Mouse (Mus musculus) stomach, embryonic 15.5 days (tissue): ENCODE measurements around the gene Kif16b. TPM values are rescaled to one million over a fixed set of nuclear protein-coding genes. Genes with fewer than 3 reads are reported as not detected.

ENCODE experiments used
- ATAC-seq: fragments of 200-750 bp; cut with Nextera tagmentation; 2 replicates; pipeline ENCODE4 v1.8.0; 2017; ENCODE audit warnings: low read depth, moderate number of reproducible peaks, moderate TSS enrichment; ENCODE audit not compliant: insufficient read depth, low FRiP score
- H3K27ac ChIP-seq: fragments of 300-500 bp; sonication (generic); 2 replicates; pipeline ENCODE4 v1.5.1; 2015; ENCODE audit warnings: mild to moderate bottlenecking, inconsistent platforms
- H3K27me3 ChIP-seq: fragments of 300-500 bp; sonication (generic); replicated peaks from 2 replicates; pipeline ENCODE4 v1.6.1; 2015; ENCODE audit warnings: inconsistent platforms
- H3K36me3 ChIP-seq: fragments of 300-500 bp; sonication (generic); 2 replicates; pipeline ENCODE4 v1.6.1; 2015; ENCODE audit warnings: inconsistent platforms
- H3K4me1 ChIP-seq: fragments of 300-500 bp; sonication (generic); 2 replicates; pipeline ENCODE4 v1.6.1; 2015; ENCODE audit warnings: inconsistent platforms
- H3K4me2 ChIP-seq: fragments of 300-500 bp; sonication (generic); 2 replicates; pipeline ENCODE4 v1.6.1; 2015; ENCODE audit warnings: mild to moderate bottlenecking, inconsistent platforms
- H3K4me3 ChIP-seq: fragments of 300-500 bp; sonication (generic); replicated peaks from 2 replicates; pipeline ENCODE4 v1.5.1; 2015; ENCODE audit warnings: inconsistent platforms
- H3K9ac ChIP-seq: fragments of 300-500 bp; sonication (generic); 2 replicates; pipeline ENCODE4 v1.6.1; 2015; ENCODE audit warnings: inconsistent platforms
- H3K9me3 ChIP-seq: fragments of 300-500 bp; sonication (generic); 2 replicates; pipeline ENCODE4 v1.6.1; 2016; ENCODE audit warnings: inconsistent platforms
- WGBS: fragments of 180-500 bp; shearing (Covaris S2); methylation state at CpG from one replicate; pipeline ENCODE4 v1.1.7; 2015; 5-methylcytosine and 5-hydroxymethylcytosine counted together
- polyA plus RNA-seq: library from polyadenylated mRNA; unstranded; fragments of >200 nt; fragmentation: Nextera tagmentation; extraction: Ambion mirVana; gene quantifications from 2 replicates; pipeline ENCODE4 v1.2.1, GENCODE M21; 2015

Kif16b gene
- polyA plus RNA-seq, 1 experiment from 2014 or later, result 12.5 TPM

- Histone ChIP-seq H3K4me3 (no peak overlapping the region), H3K27ac (no peak overlapping the region), H3K4me2 (no peak overlapping the region), H3K27me3 (no peaks in the 10 kb centered on the region), H3K36me3 (no peaks in the 10 kb centered on the region), H3K9ac (no peak overlapping the region), H3K9me3 (no peaks in the 10 kb centered on the region), H3K4me1 (no peaks in the 10 kb centered on the region)
- WGBS, result 72% methylated on average over 4 of the region's 4 CpGs
- no peak for ATAC-seq
Observed at GRCm38 (mm10) chr2:142760843-142761242, 140.5 kb downstream of the Kif16b start.

GRCm38 (mm10) chr2:142759192-142759591 lies 142.1 kb downstream of the Kif16b start:
- H3K4me1 ChIP-seq, result no peaks in the 10 kb centered on the region
- H3K4me3 ChIP-seq, result no peak overlapping the region
- no peak overlapping the region for H3K27ac ChIP-seq
- no peak for ATAC-seq
- no peak overlapping the region for H3K9ac ChIP-seq
- H3K4me2 ChIP-seq, result no peak overlapping the region
- no peaks in the 10 kb centered on the region for H3K36me3 ChIP-seq
- WGBS, result 85% methylated on average over 4 of the region's 4 CpGs
- H3K27me3 ChIP-seq, result no peaks in the 10 kb centered on the region
- no peaks in the 10 kb centered on the region for H3K9me3 ChIP-seq

- no peaks in the 10 kb centered on the region for H3K4me1 ChIP-seq
- WGBS, result 83% methylated on average over 3 of the region's 3 CpGs
- H3K4me2 ChIP-seq, result no peak overlapping the region
Observed at GRCm38 (mm10) chr2:142758091-142758765, 143.1 kb downstream of the Kif16b start.

GRCm38 (mm10) chr2:142739338-142739737 lies 162.0 kb downstream of the Kif16b start:
- H3K9ac ChIP-seq, result no peak overlapping the region
- H3K27ac ChIP-seq, result no peak overlapping the region
- no peaks in the 10 kb centered on the region for H3K4me1 ChIP-seq
- H3K9me3 ChIP-seq, result no peaks in the 10 kb centered on the region
- 78% methylated on average over 2 of the region's 2 CpGs for WGBS
- H3K4me3 ChIP-seq, result no peak overlapping the region
- no peaks in the 10 kb centered on the region for H3K27me3 ChIP-seq
- H3K4me2 ChIP-seq, result no peak overlapping the region
- ATAC-seq, result no peak
- H3K36me3 ChIP-seq, result no peaks in the 10 kb centered on the region

More at GRCm38 (mm10) chr2:142758091-142758765, 143.1 kb downstream of the Kif16b start:
- H3K27ac ChIP-seq, result no peak overlapping the region
- H3K4me3 ChIP-seq, result no peak overlapping the region
- H3K9ac ChIP-seq, result no peak overlapping the region
- no peaks in the 10 kb centered on the region for H3K27me3 ChIP-seq
- H3K9me3 ChIP-seq, result no peaks in the 10 kb centered on the region
- no peak for ATAC-seq
- H3K36me3 ChIP-seq, result no peaks in the 10 kb centered on the region

- H3K27me3 ChIP-seq, result no peaks in the 10 kb centered on the region
- H3K36me3 ChIP-seq, result no peaks in the 10 kb centered on the region
- 86% methylated on average over 2 of the region's 2 CpGs for WGBS
- no peak overlapping the region for H3K9ac ChIP-seq
- H3K27ac ChIP-seq, result no peak overlapping the region
- no peaks in the 10 kb centered on the region for H3K4me1 ChIP-seq
- no peak overlapping the region for H3K4me2 ChIP-seq
- no peak for ATAC-seq
- no peaks in the 10 kb centered on the region for H3K9me3 ChIP-seq
- H3K4me3 ChIP-seq, result no peak overlapping the region
Observed at GRCm38 (mm10) chr2:142738488-142738887, 162.8 kb downstream of the Kif16b start.

GRCm38 (mm10) chr2:142735691-142736090 lies 165.6 kb downstream of the Kif16b start:
- 86% methylated on average over 3 of the region's 3 CpGs for WGBS

GRCm38 (mm10) chr2:142734046-142734445 lies 167.3 kb downstream of the Kif16b start:
- Histone ChIP-seq H3K27me3 (no peaks in the 10 kb centered on the region), H3K9ac (no peak overlapping the region), H3K4me2 (no peak overlapping the region), H3K4me1 (no peaks in the 10 kb centered on the region), H3K4me3 (no peak overlapping the region), H3K27ac (no peak overlapping the region), H3K36me3 (no peaks in the 10 kb centered on the region), H3K9me3 (no peaks in the 10 kb centered on the region)
- no peak for ATAC-seq
- 90% methylated on average over 2 of the region's 2 CpGs for WGBS

More at GRCm38 (mm10) chr2:142735691-142736090, 165.6 kb downstream of the Kif16b start:
- H3K4me2 ChIP-seq, result no peak overlapping the region
- no peak overlapping the region for H3K4me3 ChIP-seq
- no peaks in the 10 kb centered on the region for H3K36me3 ChIP-seq
- ATAC-seq, result no peak
- H3K27ac ChIP-seq, result no peak overlapping the region
- no peaks in the 10 kb centered on the region for H3K4me1 ChIP-seq
- H3K9me3 ChIP-seq, result no peaks in the 10 kb centered on the region
- no peak overlapping the region for H3K9ac ChIP-seq
- H3K27me3 ChIP-seq, result no peaks in the 10 kb centered on the region

GRCm38 (mm10) chr2:142732370-142732769 lies 169.0 kb downstream of the Kif16b start:
- WGBS, result 76% methylated on average over 4 of the region's 4 CpGs
- Histone ChIP-seq H3K36me3 (no peaks in the 10 kb centered on the region), H3K9me3 (no peaks in the 10 kb centered on the region), H3K9ac (no peak overlapping the region), H3K4me2 (no peak overlapping the region), H3K27me3 (no peaks in the 10 kb centered on the region), H3K4me1 (no peaks in the 10 kb centered on the region), H3K27ac (no peak overlapping the region), H3K4me3 (no peak overlapping the region)
- no peak for ATAC-seq

- Histone ChIP-seq H3K9me3 (no peaks in the 10 kb centered on the region), H3K36me3 (no peaks in the 10 kb centered on the region), H3K4me2 (no peak overlapping the region), H3K4me3 (no peak overlapping the region), H3K27me3 (no peaks in the 10 kb centered on the region), H3K27ac (no peak overlapping the region), H3K9ac (no peak overlapping the region), H3K4me1 (no peaks in the 10 kb centered on the region)
- WGBS, result 50% methylated on average over 1 of the region's 1 CpGs
- no peak for ATAC-seq
Observed at GRCm38 (mm10) chr2:142731778-142732092, 169.6 kb downstream of the Kif16b start.

- WGBS, result 77% methylated on average over 10 of the region's 10 CpGs
- Histone ChIP-seq H3K4me2 (no peak overlapping the region), H3K4me1 (no peaks in the 10 kb centered on the region), H3K27me3 (no peaks in the 10 kb centered on the region), H3K9me3 (no peaks in the 10 kb centered on the region), H3K9ac (no peak overlapping the region), H3K4me3 (no peak overlapping the region), H3K27ac (no peak overlapping the region), H3K36me3 (no peaks in the 10 kb centered on the region)
- ATAC-seq, result no peak
Observed at GRCm38 (mm10) chr2:142731016-142731777, 170.1 kb downstream of the Kif16b start.

GRCm38 (mm10) chr2:142724215-142725001 lies 176.9 kb downstream of the Kif16b start:
- 71% methylated on average over 7 of the region's 7 CpGs for WGBS
- Histone ChIP-seq H3K36me3 (no peaks in the 10 kb centered on the region), H3K4me2 (no peak overlapping the region), H3K27ac (no peak overlapping the region), H3K4me3 (no peak overlapping the region), H3K9ac (no peak overlapping the region), H3K9me3 (no peaks in the 10 kb centered on the region), H3K27me3 (no peaks in the 10 kb centered on the region), H3K4me1 (no peaks in the 10 kb centered on the region)
- peak; percentile 22; the same call in 1 of the 2 replicates for ATAC-seq

- Histone ChIP-seq H3K27me3 (no peaks in the 10 kb centered on the region), H3K4me2 (no peak overlapping the region), H3K9me3 (no peaks in the 10 kb centered on the region), H3K9ac (no peak overlapping the region), H3K4me3 (no peak overlapping the region), H3K27ac (no peak overlapping the region), H3K4me1 (no peaks in the 10 kb centered on the region), H3K36me3 (no peaks in the 10 kb centered on the region)
- no peak for ATAC-seq
- WGBS, result 76% methylated on average over 2 of the region's 2 CpGs
Observed at GRCm38 (mm10) chr2:142720174-142720573, 181.2 kb downstream of the Kif16b start.
